Mouse (Mus musculus): ENCODE measurements around the gene Timm8a2. TPM values are rescaled to one million over a fixed set of nuclear protein-coding genes. Genes with fewer than 3 reads are reported as not detected.

Gene Timm8a2
- polyA plus RNA-seq, 2 experiments = not detected

DNA sequence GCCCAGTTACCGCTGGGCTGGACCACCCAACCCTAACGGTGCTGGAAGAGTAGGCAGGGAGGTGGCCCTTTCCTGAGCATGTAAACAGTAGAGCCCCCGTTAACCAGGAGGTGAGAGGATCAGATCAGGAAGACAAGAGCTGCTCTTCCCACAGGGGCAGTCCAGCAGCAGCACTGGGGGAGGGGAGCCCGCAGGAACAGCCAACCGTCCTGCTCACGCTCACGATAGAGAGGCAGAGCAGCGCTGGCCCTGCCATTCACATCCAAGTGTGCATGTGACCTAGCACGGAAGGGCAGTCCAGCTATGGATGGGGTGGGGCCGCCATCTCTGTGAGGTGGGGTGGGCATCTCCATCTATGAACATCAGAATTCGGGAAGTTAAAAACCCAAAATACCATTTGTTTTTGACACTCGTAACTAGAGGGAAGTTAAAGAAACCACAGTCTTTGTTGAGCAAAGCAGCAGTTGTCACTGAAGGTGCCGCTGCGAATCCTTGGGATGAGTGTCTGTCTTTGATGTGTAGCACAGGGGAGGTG lies 21.0 kb upstream of the Timm8a2 start:
- H3K36me3 ChIP-seq (replicated peaks; ENCODE audit: control insufficient read depth, insufficient read depth, low read depth) = no peaks in the 10 kb centered on the region
- H3K4me1 ChIP-seq (replicated peaks; ENCODE audit: control insufficient read depth in 2 of 2, insufficient read depth in 2 of 2, low read length in 1 of 2) = peaks cover 4 to 14% of the 10 kb centered on the region in 2 experiments; a peak in 3 of 4 replicates
- no peak overlapping the region for H3K4me3 ChIP-seq (ENCODE audit: insufficient read depth in 1 of 2, low read depth in 2 of 2, low read length in 2 of 2)
- no peaks in the 10 kb centered on the region for H3K27me3 ChIP-seq (ENCODE audit: control insufficient read depth, insufficient read depth, low read length)
- H3K27ac ChIP-seq = no peak overlapping the region
- ATAC-seq (ENCODE audit: insufficient read depth) (peak; percentile 45; the same call in 1 of the 2 replicates), DNase-seq (ENCODE audit: low read depth in 3 of 3, low spot score in 3 of 3) (no peak)
- no peak overlapping the region for H3K9ac ChIP-seq (replicated peaks)
- TF ChIP-seq EP300 (IDR thresholded peaks at IDR 0.05; ENCODE audit: low read depth) (no peak), CTCF (IDR thresholded peaks at IDR 0.05; ENCODE audit: low read depth) (no peak)
- peak overlapping the region; percentile 22; the same call in 1 of the 2 replicates for H3K4me2 ChIP-seq (ENCODE audit: low read depth)
- WGBS (ENCODE audit: insufficient replicate concordance) = 15% methylated on average over 14 of the region's 14 CpGs
- H3K9me3 ChIP-seq (ENCODE audit: control insufficient read depth, low read length) = no peaks in the 10 kb centered on the region

DNA sequence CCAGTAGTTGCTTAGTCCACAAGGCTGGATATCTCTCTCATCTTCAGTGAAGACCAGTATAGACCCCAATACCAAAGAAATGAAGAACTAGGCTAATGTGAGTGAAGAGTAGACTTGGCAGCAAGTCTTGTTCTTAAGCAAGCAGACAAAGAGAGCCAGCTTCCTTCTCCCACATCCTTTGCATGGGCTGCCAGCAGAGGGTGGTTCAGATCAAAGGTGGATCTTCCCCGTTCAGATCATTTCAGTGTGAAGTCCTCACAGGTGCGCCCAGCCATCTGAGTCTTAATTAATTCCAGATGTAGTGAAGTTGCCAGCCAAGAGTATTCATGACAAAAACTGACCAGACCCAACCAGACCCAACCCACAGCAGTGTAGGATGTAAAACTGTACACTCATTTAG lies 16.5 kb upstream of the Timm8a2 start:
- Histone ChIP-seq H3K4me2 (ENCODE audit: low read depth) (no peak overlapping the region), H3K27me3 (ENCODE audit: control insufficient read depth, insufficient read depth, low read length) (no peaks in the 10 kb centered on the region), H3K4me1 (replicated peaks; ENCODE audit: control insufficient read depth in 2 of 2, insufficient read depth in 2 of 2, low read length in 1 of 2) (peaks cover under 1 to 12% of the 10 kb centered on the region in 2 experiments), H3K9ac (replicated peaks) (no peak overlapping the region), H3K9me3 (ENCODE audit: control insufficient read depth, low read length) (no peaks in the 10 kb centered on the region), H3K4me3 (ENCODE audit: insufficient read depth in 1 of 2, low read depth in 2 of 2, low read length in 2 of 2) (no peak overlapping the region), H3K27ac (no peak overlapping the region), H3K36me3 (replicated peaks; ENCODE audit: control insufficient read depth, insufficient read depth, low read depth) (no peaks in the 10 kb centered on the region)
- WGBS (ENCODE audit: insufficient replicate concordance) = 76% methylated on average over 2 of the region's 2 CpGs
- DNase-seq (ENCODE audit: low read depth in 3 of 3, low spot score in 3 of 3) = no peak
- ATAC-seq (ENCODE audit: insufficient read depth) = no peak
- no peak for TF ChIP-seq CTCF (IDR thresholded peaks at IDR 0.05; ENCODE audit: low read depth)
- no peak for TF ChIP-seq EP300 (IDR thresholded peaks at IDR 0.05; ENCODE audit: low read depth)

DNA sequence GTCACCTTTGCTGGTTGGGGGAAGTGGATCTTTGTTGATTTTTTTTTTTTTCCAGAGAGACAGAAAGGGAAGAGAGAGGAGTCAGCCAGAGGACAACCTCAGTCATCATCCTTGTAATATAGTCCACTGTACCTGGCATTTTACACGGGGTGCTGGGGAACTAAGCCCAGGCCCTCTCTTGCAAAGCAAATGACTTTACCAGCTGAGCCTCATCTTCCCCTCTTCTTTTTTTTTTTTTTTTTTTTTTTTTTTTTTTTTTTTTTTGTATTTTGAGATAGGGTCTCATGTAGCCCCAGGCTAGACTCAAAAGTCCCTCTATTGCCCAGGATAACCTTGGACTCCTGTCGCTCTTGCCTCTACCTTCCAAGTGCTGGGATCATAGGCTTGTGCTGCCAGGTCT lies 15.1 kb upstream of the Timm8a2 start:
- Histone ChIP-seq H3K27ac (no peak overlapping the region), H3K4me1 (replicated peaks; ENCODE audit: control insufficient read depth in 2 of 2, insufficient read depth in 2 of 2, low read length in 1 of 2) (peaks cover 4 to 21% of the 10 kb centered on the region in 2 experiments), H3K36me3 (replicated peaks; ENCODE audit: control insufficient read depth, insufficient read depth, low read depth) (no peaks in the 10 kb centered on the region), H3K4me3 (ENCODE audit: insufficient read depth in 1 of 2, low read depth in 2 of 2, low read length in 2 of 2) (no peak overlapping the region), H3K9me3 (ENCODE audit: control insufficient read depth, low read length) (no peaks in the 10 kb centered on the region), H3K27me3 (ENCODE audit: control insufficient read depth, insufficient read depth, low read length) (no peaks in the 10 kb centered on the region), H3K9ac (replicated peaks) (no peak overlapping the region), H3K4me2 (ENCODE audit: low read depth) (no peak overlapping the region)
- DNase-seq (ENCODE audit: low read depth in 3 of 3, low spot score in 3 of 3) = no peak
- WGBS (ENCODE audit: insufficient replicate concordance) = 68% methylated on average over 2 of the region's 2 CpGs
- TF ChIP-seq CTCF (IDR thresholded peaks at IDR 0.05; ENCODE audit: low read depth) (no peak), EP300 (IDR thresholded peaks at IDR 0.05; ENCODE audit: low read depth) (no peak)
- no peak for ATAC-seq (ENCODE audit: insufficient read depth)

DNA sequence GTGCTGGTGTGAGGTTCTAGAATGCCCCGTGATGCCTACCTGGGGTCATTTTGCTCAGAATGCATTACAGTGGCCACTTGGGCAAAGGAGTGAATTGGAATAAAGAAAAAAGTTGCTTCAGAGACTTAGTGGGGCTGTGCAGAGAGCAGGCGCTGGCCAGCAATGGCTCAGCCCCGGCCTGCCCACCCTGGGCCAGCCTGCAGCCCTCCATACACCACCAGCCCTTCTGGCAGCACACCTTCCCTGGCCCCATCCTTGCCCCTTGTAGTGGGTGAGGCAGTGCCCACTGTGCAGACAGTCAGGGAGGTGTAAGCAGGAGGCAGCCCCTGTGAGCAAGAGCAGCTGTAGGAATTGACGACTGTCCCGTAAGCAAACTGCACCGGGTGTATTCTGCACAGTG lies 13.9 kb upstream of the Timm8a2 start:
- no peak for TF ChIP-seq EP300 (IDR thresholded peaks at IDR 0.05; ENCODE audit: low read depth)
- TF ChIP-seq CTCF (IDR thresholded peaks at IDR 0.05; ENCODE audit: low read depth) = no peak
- peaks cover 5 to 25% of the 10 kb centered on the region in 2 experiments for H3K4me1 ChIP-seq (replicated peaks; ENCODE audit: control insufficient read depth in 2 of 2, insufficient read depth in 2 of 2, low read length in 1 of 2)
- no peaks in the 10 kb centered on the region for H3K9me3 ChIP-seq (ENCODE audit: control insufficient read depth, low read length)
- H3K4me3 ChIP-seq (ENCODE audit: insufficient read depth in 1 of 2, low read depth in 2 of 2, low read length in 2 of 2) = no peak overlapping the region
- H3K9ac ChIP-seq (replicated peaks) = no peak overlapping the region
- no peak overlapping the region for H3K4me2 ChIP-seq (ENCODE audit: low read depth)
- DNase-seq (ENCODE audit: low read depth in 3 of 3, low spot score in 3 of 3) (no peak), ATAC-seq (ENCODE audit: insufficient read depth) (no peak)
- H3K36me3 ChIP-seq (replicated peaks; ENCODE audit: control insufficient read depth, insufficient read depth, low read depth) = no peaks in the 10 kb centered on the region
- no peaks in the 10 kb centered on the region for H3K27me3 ChIP-seq (ENCODE audit: control insufficient read depth, insufficient read depth, low read length)
- no peak overlapping the region for H3K27ac ChIP-seq
- WGBS (ENCODE audit: insufficient replicate concordance) = 83% methylated on average over 6 of the region's 6 CpGs

DNA sequence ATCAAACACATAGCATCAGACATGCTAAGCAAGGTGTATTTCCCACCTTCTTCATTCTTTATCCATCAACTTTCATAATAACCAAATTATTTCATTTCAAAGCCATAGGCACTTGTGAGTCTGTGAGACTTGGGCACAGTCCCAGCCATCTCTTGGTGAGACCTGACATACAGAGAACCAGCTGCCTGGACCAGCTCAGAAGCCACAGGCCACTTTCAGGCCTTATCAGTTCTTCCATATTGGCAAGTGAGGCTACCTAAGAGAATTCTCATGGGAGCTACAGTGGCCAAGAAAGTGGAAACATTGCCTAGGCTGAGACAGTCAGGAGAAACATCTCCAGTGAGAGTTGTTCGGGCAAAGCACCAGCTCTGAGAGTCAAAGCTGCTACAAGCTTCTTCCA lies 11.4 kb upstream of the Timm8a2 start:
- Histone ChIP-seq H3K36me3 (replicated peaks; ENCODE audit: control insufficient read depth, insufficient read depth, low read depth) (no peaks in the 10 kb centered on the region), H3K27me3 (ENCODE audit: control insufficient read depth, insufficient read depth, low read length) (no peaks in the 10 kb centered on the region), H3K4me1 (replicated peaks; ENCODE audit: control insufficient read depth in 2 of 2, insufficient read depth in 2 of 2, low read length in 1 of 2) (peaks cover 5 to 25% of the 10 kb centered on the region in 2 experiments), H3K9me3 (ENCODE audit: control insufficient read depth, low read length) (no peaks in the 10 kb centered on the region), H3K9ac (replicated peaks) (no peak overlapping the region), H3K27ac (no peak overlapping the region), H3K4me2 (ENCODE audit: low read depth) (no peak overlapping the region), H3K4me3 (ENCODE audit: insufficient read depth in 1 of 2, low read depth in 2 of 2, low read length in 2 of 2) (no peak overlapping the region)
- DNase-seq (ENCODE audit: low read depth in 3 of 3, low spot score in 3 of 3) (no peak), ATAC-seq (ENCODE audit: insufficient read depth) (peak; percentile 42; the same call in 1 of the 2 replicates)
- WGBS (ENCODE audit: insufficient replicate concordance) = 50% methylated on average over 1 of the region's 1 CpGs
- TF ChIP-seq CTCF (IDR thresholded peaks at IDR 0.05; ENCODE audit: low read depth) (no peak), EP300 (IDR thresholded peaks at IDR 0.05; ENCODE audit: low read depth) (no peak)

All from liver, embryonic 14.5 days (tissue).